Mouse (Mus musculus): ENCODE measurements around the gene Zfp800. TPM values are rescaled to one million over a fixed set of nuclear protein-coding genes. Genes with fewer than 3 reads are reported as not detected.

Zfp800 gene
- polyA plus RNA-seq, 1 experiment from 2014 or later = 19.6 TPM

- 87% methylated on average over 3 of the region's 3 CpGs for WGBS
- Histone ChIP-seq H3K27me3 (replicated peaks; ENCODE audit: control insufficient read depth, insufficient read depth, low read length) (no peaks in the 10 kb centered on the region), H3K36me3 (ENCODE audit: control insufficient read depth, insufficient read depth, low read length) (no peaks in the 10 kb centered on the region), H3K9me3 (replicated peaks; ENCODE audit: control insufficient read depth, low read length) (no peaks in the 10 kb centered on the region), H3K4me2 (ENCODE audit: low read length) (no peak overlapping the region), H3K9ac (ENCODE audit: low read length) (no peak overlapping the region), H3K27ac (ENCODE audit: low read depth, low read length) (no peak overlapping the region), H3K4me1 (ENCODE audit: control insufficient read depth, insufficient read depth, low read length) (no peaks in the 10 kb centered on the region), H3K4me3 (ENCODE audit: low read depth, low read length) (no peak overlapping the region)
- DNase-seq (ENCODE audit: low spot score) (no peak), ATAC-seq (no peak)
Measured at GRCm38 (mm10) chr6:28332546-28332945, 65.3 kb downstream of the Zfp800 start.

DNA sequence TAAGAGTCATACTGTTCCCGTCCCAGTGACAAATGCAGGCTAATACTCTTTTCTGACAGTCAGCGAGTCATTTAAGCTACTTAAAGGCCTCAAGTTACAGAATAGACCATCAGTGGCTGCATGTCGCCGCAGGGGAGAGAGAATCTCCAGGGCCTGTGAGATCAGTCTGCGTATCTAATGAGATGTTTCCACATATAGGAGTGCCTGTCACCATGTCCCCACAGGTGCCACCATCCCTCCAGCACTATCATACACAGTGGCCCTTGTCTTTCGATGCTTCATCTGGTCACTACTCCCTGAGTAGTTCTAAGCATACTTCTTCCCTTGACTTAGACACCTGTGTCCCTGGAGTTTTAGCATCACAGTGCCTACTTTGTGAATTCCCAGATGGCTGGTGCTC lies 68.0 kb downstream of the Zfp800 start:
- Histone ChIP-seq H3K4me1 (ENCODE audit: control insufficient read depth, insufficient read depth, low read length) (no peaks in the 10 kb centered on the region), H3K36me3 (ENCODE audit: control insufficient read depth, insufficient read depth, low read length) (no peaks in the 10 kb centered on the region), H3K4me3 (ENCODE audit: low read depth, low read length) (no peak overlapping the region), H3K9me3 (replicated peaks; ENCODE audit: control insufficient read depth, low read length) (no peaks in the 10 kb centered on the region), H3K4me2 (ENCODE audit: low read length) (no peak overlapping the region), H3K27ac (ENCODE audit: low read depth, low read length) (no peak overlapping the region), H3K27me3 (replicated peaks; ENCODE audit: control insufficient read depth, insufficient read depth, low read length) (no peaks in the 10 kb centered on the region), H3K9ac (ENCODE audit: low read length) (no peak overlapping the region)
- 43% methylated on average over 6 of the region's 6 CpGs for WGBS
- DNase-seq (ENCODE audit: low spot score) (no peak), ATAC-seq (no peak)

DNA sequence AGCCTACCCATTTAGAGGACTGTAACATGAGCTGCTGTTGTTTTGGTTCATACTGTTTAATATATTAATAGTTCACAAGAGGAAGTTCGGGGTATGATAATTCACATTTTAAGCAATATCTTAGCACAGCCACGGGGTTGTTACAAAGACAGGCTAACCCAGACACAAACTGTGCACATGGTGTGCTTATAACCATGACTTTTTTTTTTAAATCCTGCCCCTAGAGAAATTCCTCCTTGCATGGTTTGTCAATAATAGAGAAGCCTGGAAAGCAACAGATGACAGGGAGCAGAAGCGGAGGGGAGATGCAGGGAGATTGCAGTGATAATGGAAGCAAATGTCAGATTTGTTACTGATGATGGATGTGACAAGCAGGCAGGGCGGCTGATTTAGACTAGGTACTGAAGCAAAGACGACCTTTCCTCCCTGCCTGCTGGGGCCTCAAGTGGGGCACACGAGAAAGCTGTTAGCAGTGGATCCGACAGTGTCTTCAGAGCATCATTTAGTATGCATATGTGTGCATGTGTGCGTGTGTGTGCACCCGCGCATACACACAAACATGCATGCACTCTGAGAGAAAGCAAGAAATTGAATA lies 68.7 kb downstream of the Zfp800 start:
- DNase-seq (ENCODE audit: low spot score) = no peak
- Histone ChIP-seq H3K4me3 (ENCODE audit: low read depth, low read length) (no peak overlapping the region), H3K4me1 (ENCODE audit: control insufficient read depth, insufficient read depth, low read length) (no peaks in the 10 kb centered on the region), H3K9ac (ENCODE audit: low read length) (no peak overlapping the region), H3K27ac (ENCODE audit: low read depth, low read length) (no peak overlapping the region), H3K9me3 (replicated peaks; ENCODE audit: control insufficient read depth, low read length) (no peaks in the 10 kb centered on the region), H3K27me3 (replicated peaks; ENCODE audit: control insufficient read depth, insufficient read depth, low read length) (no peaks in the 10 kb centered on the region), H3K4me2 (ENCODE audit: low read length) (no peak overlapping the region), H3K36me3 (ENCODE audit: control insufficient read depth, insufficient read depth, low read length) (no peaks in the 10 kb centered on the region)
- no peak for ATAC-seq
- WGBS = 70% methylated on average over 10 of the region's 10 CpGs

DNA sequence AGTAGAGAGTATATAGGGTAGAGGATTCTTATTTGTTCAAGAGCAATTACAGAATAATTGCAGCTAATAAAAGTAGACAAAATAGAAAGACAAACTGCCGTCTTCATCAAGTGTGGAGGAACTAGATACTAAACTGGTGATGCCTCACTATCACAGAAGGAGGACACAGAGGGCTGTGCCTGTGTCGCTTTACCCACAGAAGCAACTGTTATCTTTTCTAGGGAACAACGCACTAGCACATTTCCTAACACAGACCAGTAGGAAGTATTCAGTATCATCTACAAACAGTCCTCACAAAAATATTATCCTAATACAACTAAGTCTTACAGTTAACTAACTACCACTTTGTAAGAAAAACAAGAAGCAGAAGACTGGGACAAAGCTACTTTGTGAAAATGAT lies 71.1 kb downstream of the Zfp800 start:
- Histone ChIP-seq H3K36me3 (ENCODE audit: control insufficient read depth, insufficient read depth, low read length) (no peaks in the 10 kb centered on the region), H3K9ac (ENCODE audit: low read length) (no peak overlapping the region), H3K4me2 (ENCODE audit: low read length) (no peak overlapping the region), H3K27me3 (replicated peaks; ENCODE audit: control insufficient read depth, insufficient read depth, low read length) (no peaks in the 10 kb centered on the region), H3K4me3 (ENCODE audit: low read depth, low read length) (no peak overlapping the region), H3K9me3 (replicated peaks; ENCODE audit: control insufficient read depth, low read length) (no peaks in the 10 kb centered on the region), H3K27ac (ENCODE audit: low read depth, low read length) (no peak overlapping the region), H3K4me1 (ENCODE audit: control insufficient read depth, insufficient read depth, low read length) (no peaks in the 10 kb centered on the region)
- WGBS = 94% methylated on average over 3 of the region's 3 CpGs
- DNase-seq (ENCODE audit: low spot score) (no peak), ATAC-seq (no peak)

DNA sequence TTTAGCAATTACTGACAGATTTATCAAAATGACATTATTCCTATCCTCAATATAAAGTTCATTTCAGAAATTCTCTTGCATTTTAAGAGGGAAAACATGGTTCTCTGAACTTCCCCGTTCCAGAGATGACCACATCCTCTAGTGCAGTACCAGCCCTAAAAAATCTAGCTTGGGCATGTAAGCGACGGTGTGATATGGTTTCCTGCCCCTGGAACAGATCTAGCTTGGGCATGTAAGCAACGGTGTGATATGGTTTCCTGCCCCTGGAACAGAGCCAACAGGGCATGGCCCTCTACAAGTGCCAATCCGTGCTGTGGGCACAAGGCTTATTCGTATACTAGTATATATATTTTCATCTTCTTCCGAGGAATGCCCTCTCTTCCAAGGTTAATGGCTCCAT lies 75.4 kb downstream of the Zfp800 start:
- H3K4me1 ChIP-seq (ENCODE audit: control insufficient read depth, insufficient read depth, low read length) = no peaks in the 10 kb centered on the region
- no peaks in the 10 kb centered on the region for H3K9me3 ChIP-seq (replicated peaks; ENCODE audit: control insufficient read depth, low read length)
- no peaks in the 10 kb centered on the region for H3K27me3 ChIP-seq (replicated peaks; ENCODE audit: control insufficient read depth, insufficient read depth, low read length)
- H3K4me2 ChIP-seq (ENCODE audit: low read length) = no peak overlapping the region
- no peak for DNase-seq (ENCODE audit: low spot score)
- H3K27ac ChIP-seq (ENCODE audit: low read depth, low read length) = no peak overlapping the region
- no peaks in the 10 kb centered on the region for H3K36me3 ChIP-seq (ENCODE audit: control insufficient read depth, insufficient read depth, low read length)
- ATAC-seq = no peak
- no peak overlapping the region for H3K9ac ChIP-seq (ENCODE audit: low read length)
- no peak overlapping the region for H3K4me3 ChIP-seq (ENCODE audit: low read depth, low read length)
- WGBS = 90% methylated on average over 7 of the region's 7 CpGs

DNA sequence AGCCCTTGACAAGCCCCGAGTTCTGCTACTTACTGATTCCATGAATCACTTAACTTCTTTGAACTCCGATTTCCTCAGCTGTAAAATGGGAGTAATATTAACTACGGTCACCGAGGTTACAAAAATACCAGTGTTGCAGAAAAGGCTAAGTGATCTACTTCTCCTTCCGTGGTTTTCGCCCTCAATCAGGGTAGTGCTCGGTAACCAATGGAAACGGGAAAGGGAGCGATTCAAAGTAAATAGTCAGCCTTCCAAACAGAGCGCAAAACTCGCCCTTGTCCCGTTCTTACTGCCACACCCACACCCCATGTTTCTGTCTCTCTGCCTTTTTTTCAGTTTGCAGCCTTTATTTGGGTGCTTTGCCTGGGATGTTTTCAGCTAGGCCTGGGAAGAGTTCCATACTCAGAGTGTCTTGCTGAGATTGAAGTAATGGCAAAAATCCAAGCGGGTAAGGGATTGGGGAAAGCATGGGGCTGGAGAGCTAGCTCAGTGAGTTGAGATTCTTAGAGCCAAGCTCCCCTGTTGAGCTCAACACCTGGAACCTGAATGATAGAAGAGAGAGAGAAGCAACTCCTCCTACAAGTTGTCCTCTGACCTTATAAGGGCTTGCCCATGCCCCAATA lies 78.0 kb downstream of the Zfp800 start:
- ATAC-seq (no peak), DNase-seq (ENCODE audit: low spot score) (peak; percentile 33)
- H3K9ac ChIP-seq (ENCODE audit: low read length) = no peak overlapping the region
- no peak overlapping the region for H3K4me3 ChIP-seq (ENCODE audit: low read depth, low read length)
- H3K36me3 ChIP-seq (ENCODE audit: control insufficient read depth, insufficient read depth, low read length) = no peaks in the 10 kb centered on the region
- H3K27ac ChIP-seq (ENCODE audit: low read depth, low read length) = no peak overlapping the region
- H3K4me1 ChIP-seq (ENCODE audit: control insufficient read depth, insufficient read depth, low read length) = no peaks in the 10 kb centered on the region
- H3K27me3 ChIP-seq (replicated peaks; ENCODE audit: control insufficient read depth, insufficient read depth, low read length) = no peaks in the 10 kb centered on the region
- no peaks in the 10 kb centered on the region for H3K9me3 ChIP-seq (replicated peaks; ENCODE audit: control insufficient read depth, low read length)
- WGBS = 74% methylated on average over 13 of the region's 13 CpGs
- no peak overlapping the region for H3K4me2 ChIP-seq (ENCODE audit: low read length)

GRCm38 (mm10) chr6:28318820-28319573 lies 78.8 kb downstream of the Zfp800 start:
- no peaks in the 10 kb centered on the region for H3K9me3 ChIP-seq (replicated peaks; ENCODE audit: control insufficient read depth, low read length)
- H3K27ac ChIP-seq (ENCODE audit: low read depth, low read length) = no peak overlapping the region
- peak; percentile 22 for DNase-seq (ENCODE audit: low spot score)
- H3K27me3 ChIP-seq (replicated peaks; ENCODE audit: control insufficient read depth, insufficient read depth, low read length) = no peaks in the 10 kb centered on the region
- no peaks in the 10 kb centered on the region for H3K36me3 ChIP-seq (ENCODE audit: control insufficient read depth, insufficient read depth, low read length)
- 73% methylated on average over 13 of the region's 13 CpGs for WGBS
- H3K4me3 ChIP-seq (ENCODE audit: low read depth, low read length) = no peak overlapping the region
- H3K4me2 ChIP-seq (ENCODE audit: low read length) = no peak overlapping the region
- no peak for ATAC-seq
- no peaks in the 10 kb centered on the region for H3K4me1 ChIP-seq (ENCODE audit: control insufficient read depth, insufficient read depth, low read length)
- no peak overlapping the region for H3K9ac ChIP-seq (ENCODE audit: low read length)

GRCm38 (mm10) chr6:28315208-28315607 lies 82.6 kb downstream of the Zfp800 start:
- H3K4me2 ChIP-seq (ENCODE audit: low read length) = no peak overlapping the region
- H3K9ac ChIP-seq (ENCODE audit: low read length) = no peak overlapping the region
- no peak overlapping the region for H3K4me3 ChIP-seq (ENCODE audit: low read depth, low read length)
- ATAC-seq = no peak; the same call in 1 of the 2 replicates
- no peaks in the 10 kb centered on the region for H3K36me3 ChIP-seq (ENCODE audit: control insufficient read depth, insufficient read depth, low read length)
- no peaks in the 10 kb centered on the region for H3K4me1 ChIP-seq (ENCODE audit: control insufficient read depth, insufficient read depth, low read length)
- no peaks in the 10 kb centered on the region for H3K27me3 ChIP-seq (replicated peaks; ENCODE audit: control insufficient read depth, insufficient read depth, low read length)
- H3K27ac ChIP-seq (ENCODE audit: low read depth, low read length) = no peak overlapping the region
- H3K9me3 ChIP-seq (replicated peaks; ENCODE audit: control insufficient read depth, low read length) = no peaks in the 10 kb centered on the region
- WGBS = 92% methylated on average over 3 of the region's 3 CpGs
- no peak for DNase-seq (ENCODE audit: low spot score)

DNA sequence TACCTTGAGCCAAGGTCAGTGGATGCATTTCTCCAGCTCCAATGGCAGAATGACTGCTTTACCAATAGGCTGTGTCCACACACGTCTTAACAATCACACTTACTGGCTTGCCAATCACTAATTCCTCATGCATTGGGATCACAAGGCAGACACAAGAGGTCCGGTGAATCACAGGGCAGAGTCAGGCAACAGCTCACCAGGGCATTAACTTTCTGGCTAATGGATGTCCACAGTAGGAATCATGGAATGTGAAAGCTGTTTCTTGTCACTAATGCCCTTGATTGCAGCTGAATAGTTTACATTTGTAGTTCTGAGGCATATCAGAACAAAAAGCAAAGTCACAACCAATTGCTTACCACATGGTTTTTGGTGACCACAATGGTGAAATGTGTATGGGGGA lies 85.7 kb downstream of the Zfp800 start:
- no peak overlapping the region for H3K9ac ChIP-seq (ENCODE audit: low read length)
- no peaks in the 10 kb centered on the region for H3K9me3 ChIP-seq (replicated peaks; ENCODE audit: control insufficient read depth, low read length)
- H3K4me3 ChIP-seq (ENCODE audit: low read depth, low read length) = no peak overlapping the region
- DNase-seq (ENCODE audit: low spot score) (no peak), ATAC-seq (no peak)
- no peaks in the 10 kb centered on the region for H3K27me3 ChIP-seq (replicated peaks; ENCODE audit: control insufficient read depth, insufficient read depth, low read length)
- H3K36me3 ChIP-seq (ENCODE audit: control insufficient read depth, insufficient read depth, low read length) = no peaks in the 10 kb centered on the region
- H3K4me2 ChIP-seq (ENCODE audit: low read length) = no peak overlapping the region
- H3K27ac ChIP-seq (ENCODE audit: low read depth, low read length) = no peak overlapping the region
- WGBS = 76% methylated on average over 2 of the region's 2 CpGs
- no peaks in the 10 kb centered on the region for H3K4me1 ChIP-seq (ENCODE audit: control insufficient read depth, insufficient read depth, low read length)
